Mouse (Mus musculus) small intestine, adult 2 months (tissue): ENCODE measurements around the gene Zfp873. TPM values are rescaled to one million over a fixed set of nuclear protein-coding genes. Genes with fewer than 3 reads are reported as not detected.

ENCODE experiments used
- polyA plus RNA-seq: library from polyadenylated mRNA; depleted of rRNA; stranded (reverse); fragments of >200 nt; gene quantifications from 2 replicates; pipeline ENCODE4 v1.2.3, GENCODE M21; 2012; rRNA removed

The Zfp873 gene
- polyA plus RNA-seq, 1 experiment = 0.71 TPM

Other genes starting within 250 kb of the Zfp873 start
- gene Gm4767, start 235.9 kb upstream of the Zfp873 start, polyA plus RNA-seq = not detected in 2 replicates
- 0.09 TPM in 1 of 2 replicates, not detected in the other for gene Gm32687, start 184.2 kb upstream of the Zfp873 start, polyA plus RNA-seq
- gene Zfp781, start 117.6 kb upstream of the Zfp873 start, polyA plus RNA-seq = not detected in 2 replicates
- gene BC024063, start 35.2 kb downstream of the Zfp873 start, polyA plus RNA-seq = not detected in 2 replicates
- 0.08 TPM in 1 of 2 replicates, not detected in the other for gene AU041133, start 79.9 kb downstream of the Zfp873 start, polyA plus RNA-seq
- gene Zfp938, start 193.2 kb downstream of the Zfp873 start, polyA plus RNA-seq = 0.13 and 0.24 TPM in 2 replicates